Mouse (Mus musculus): ENCODE measurements at regions not wholly inside any gene's neighbourhood (a gene's known extent, or its start where the extent isn't known, plus 50 kb on each side); places are given as distances from the start of the nearest gene placed in this dataset.
"Not testable (repeated sequence)": the region's sequence is repeated elsewhere in the genome, so short reads cannot be mapped to it uniquely, and the experiment has no call there.

- not testable (repeated sequence) for DNase-seq
Observed at GRCm38 (mm10) chr12:113597163-113597562, 53.5 kb downstream of the Adam6a start.

GRCm38 (mm10) chr12:113610924-113611323 lies 67.2 kb downstream of the Adam6a start:
- DNase-seq = peak in 1 of 2 experiments; percentile 2

- not testable (repeated sequence) for DNase-seq
Observed at GRCm38 (mm10) chr12:113625221-113625620, 81.5 kb downstream of the Adam6a start.

GRCm38 (mm10) chr12:113630803-113631202 lies 87.1 kb downstream of the Adam6a start:
- not testable (repeated sequence) for DNase-seq

Measured in cerebellum, postnatal 36 days (tissue).